In genomic region chr5:49368636-49369423, GRCm38 (mm10) we compare ENCODE assay signal across 9 mouse cellular contexts.
DNase-seq lines count a peak whose midpoint lies in the region; ATAC-seq and TF ChIP-seq lines count a peak whose summit lies in the region.
"Had no signal": no experiment of that assay in that cellular context is flagged by ENCODE, and none has a peak within 500 bp of the region (broad histone marks: within the 10 kb centered on the region; RNA-seq: fewer than 3 reads in every experiment).

No protein-coding gene starts in this region.

- H3K9ac ChIP-seq in kidney, embryonic 15.5 days: no peak overlapping the region
- H3K9ac ChIP-seq: embryonic facial prominence, embryonic 12.5 days; limb, embryonic 15.5 days had no signal

- 49% methylated on average over 13 of the region's 13 CpGs for WGBS in kidney, embryonic 15.5 days

- H3K9me3 ChIP-seq in G1E (replicated peaks): no peaks in the 10 kb centered on the region
- no peaks in the 10 kb centered on the region for H3K9me3 ChIP-seq in kidney, embryonic 15.5 days (replicated peaks)
- H3K9me3 ChIP-seq: embryonic facial prominence, embryonic 12.5 days; limb, embryonic 15.5 days had no signal

- no peak overlapping the region for H3K4me3 ChIP-seq in layer of hippocampus, adult 2 months
- no peak overlapping the region for H3K4me3 ChIP-seq in G1E (ENCODE audit: low read depth, low read length)
- H3K4me3 ChIP-seq in kidney, embryonic 15.5 days (replicated peaks): no peak overlapping the region
- H3K4me3 ChIP-seq: embryonic facial prominence, embryonic 12.5 days; limb, embryonic 15.5 days had no signal

- peak; percentile 63 to 67 for DNase-seq in layer of hippocampus, adult 2 months (ENCODE audit: low spot score in 2 of 2)
- DNase-seq in layer of hippocampus, postnatal 36 days: no peak
- DNase-seq in G1E (ENCODE audit: low spot score): no peak
- peak; percentile 3 for DNase-seq in c-Kit-positive CD71-positive TER-119-negative erythroid progenitor cells, embryonic 14.5 days (ENCODE audit: low read depth)
- peak; percentile 27 for DNase-seq in retina, postnatal 7 days (ENCODE audit: low read depth, low spot score)
- no peak for DNase-seq in adrenal gland, postnatal 25 days

- TF ChIP-seq CTCF in layer of hippocampus, adult 2 months (conservative IDR thresholded peaks at IDR 0.05): peak; percentile 86
- TF ChIP-seq CTCF in G1E (IDR thresholded peaks at IDR 0.05; ENCODE audit: low read depth, low read length): no peak

- peak; percentile 34; the same call in 1 of the 2 replicates for ATAC-seq in G1E (ENCODE audit: extremely low read depth, insufficient number of reproducible peaks, low FRiP score, poor library complexity, severe bottlenecking)
- peak; percentile 15; the same call in 1 of the 2 replicates for ATAC-seq in kidney, embryonic 15.5 days (replicated peaks; ENCODE audit: low FRiP score)

- no peak overlapping the region for H3K27ac ChIP-seq in layer of hippocampus, adult 2 months
- H3K27ac ChIP-seq in kidney, embryonic 15.5 days: no peak overlapping the region
- H3K27ac ChIP-seq: embryonic facial prominence, embryonic 12.5 days; limb, embryonic 15.5 days had no signal

- no peak overlapping the region for H3K4me2 ChIP-seq in kidney, embryonic 15.5 days
- H3K4me2 ChIP-seq: embryonic facial prominence, embryonic 12.5 days; limb, embryonic 15.5 days had no signal

- H3K4me1 ChIP-seq in G1E (ENCODE audit: insufficient read depth, low read depth, low read length): no peaks in the 10 kb centered on the region
- H3K4me1 ChIP-seq in kidney, embryonic 15.5 days: no peaks in the 10 kb centered on the region
- H3K4me1 ChIP-seq: embryonic facial prominence, embryonic 12.5 days; limb, embryonic 15.5 days had no signal

- H3K27me3 ChIP-seq in G1E (ENCODE audit: insufficient read depth, low read length): no peaks in the 10 kb centered on the region
- H3K27me3 ChIP-seq in kidney, embryonic 15.5 days: no peaks in the 10 kb centered on the region
- H3K27me3 ChIP-seq: embryonic facial prominence, embryonic 12.5 days; limb, embryonic 15.5 days had no signal

- H3K36me3 ChIP-seq in G1E (replicated peaks): no peaks in the 10 kb centered on the region
- H3K36me3 ChIP-seq in kidney, embryonic 15.5 days: no peaks in the 10 kb centered on the region
- H3K36me3 ChIP-seq: embryonic facial prominence, embryonic 12.5 days; limb, embryonic 15.5 days had no signal

Comparison
In these comparisons a context has a peak if more than half of its experiments do, and no peak if none do; other contexts are left out.
1. DNase-seq: peak in layer of hippocampus, adult 2 months (2 of 2), c-Kit-positive CD71-positive TER-119-negative erythroid progenitor cells, embryonic 14.5 days (single experiment) and retina, postnatal 7 days (single experiment); none in layer of hippocampus, postnatal 36 days (0 of 2), G1E (single experiment) and adrenal gland, postnatal 25 days (single experiment).